Mouse (Mus musculus) bone marrow macrophage, adult 2 months (primary cell): ENCODE measurements around the gene Kcnk1.

Experiments used
- CTCF ChIP-seq: IDR thresholded peaks from 2 replicates; pipeline ENCODE4 v1.5.1; 2012; ENCODE audit warnings: low read depth, mild to moderate bottlenecking, low read length, moderate library complexity
- POLR2A ChIP-seq: IDR thresholded peaks from 2 replicates; pipeline ENCODE4 v1.6.1; 2012; ENCODE audit warnings: mild to moderate bottlenecking, low read depth, low read length, borderline replicate concordance

GRCm38 (mm10) chr8:126010900-126011299 is 15.9 kb downstream of the Kcnk1 start:
- no peak for TF ChIP-seq CTCF
- no peak for TF ChIP-seq POLR2A
